Mouse (Mus musculus): Measurements from ENCODE around the gene Msh4. TPM values are rescaled to one million over a fixed set of nuclear protein-coding genes. Genes with fewer than 3 reads are reported as not detected.

Msh4 gene
- 1.8 and 1.9 TPM in 2 replicates for polyA plus RNA-seq (2011; ENCODE audit: insufficient read depth, insufficient read length, low read depth, missing spikeins)

DNA sequence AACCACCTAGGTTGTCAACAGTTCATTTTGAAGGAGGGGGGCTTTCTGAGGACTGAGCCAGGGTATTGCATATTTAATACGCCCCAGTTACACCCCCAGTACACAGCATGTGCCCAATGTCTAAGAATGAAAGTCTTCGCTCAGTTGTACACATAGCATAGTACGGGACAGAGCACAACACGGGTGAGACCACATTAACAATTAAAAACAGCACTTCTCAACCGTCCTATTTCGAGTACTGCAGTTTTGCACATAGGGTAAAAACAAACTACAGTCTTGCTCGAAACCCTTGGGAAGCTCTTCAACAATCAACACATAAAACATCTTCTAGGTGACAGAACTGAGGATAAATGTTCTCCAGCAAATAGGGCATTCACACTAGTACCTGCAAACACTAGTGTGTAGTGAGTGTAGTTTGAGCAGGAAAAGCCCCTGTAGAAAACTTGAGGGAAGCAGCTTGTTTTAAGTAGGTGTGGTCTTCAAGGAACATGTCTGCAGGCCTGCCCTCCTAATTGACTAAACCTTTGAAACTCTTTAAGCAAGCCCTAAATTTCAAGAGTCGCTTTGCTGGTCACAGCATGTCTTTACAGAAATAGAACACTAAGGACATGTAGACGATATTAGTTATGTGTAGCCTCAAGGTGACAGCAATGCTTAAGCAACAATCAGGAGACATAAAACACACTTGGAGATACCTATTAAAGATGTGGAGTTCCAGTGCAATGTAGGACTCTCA is at the start of gene Msh4:
TSS of gene Msh4 (minus strand) at position 3 of the 736 bp plus-strand sequence.
- Histone ChIP-seq H3K9ac (ENCODE audit: low read depth, poor library complexity, severe bottlenecking) (peak within 1 kb of the TSS; percentile 53), H3K27ac (ENCODE audit: insufficient read depth, low read length) (peak within 1 kb of the TSS; percentile 44), H3K4me1 (ENCODE audit: control insufficient read depth, insufficient read depth, low read length) (no peaks in the 10 kb centered on the region), H3K9me3 (replicated peaks; ENCODE audit: control insufficient read depth, insufficient read depth, low read length, poor library complexity, severe bottlenecking) (no peaks in the 10 kb centered on the region), H3K27me3 (ENCODE audit: control insufficient read depth, insufficient read depth, low read length, poor library complexity, severe bottlenecking) (no peaks in the 10 kb centered on the region), H3K36me3 (ENCODE audit: control insufficient read depth, insufficient read depth, low read length, poor library complexity, severe bottlenecking) (peaks cover 53% of the 10 kb centered on the region), H3K4me3 (ENCODE audit: low read depth, low read length) (peak within 1 kb of the TSS; percentile 50)
- no peak for TF ChIP-seq CTCF (IDR thresholded peaks at IDR 0.05; ENCODE audit: low read depth, low read length)
- TF ChIP-seq POLR2A (IDR thresholded peaks at IDR 0.05; ENCODE audit: insufficient read depth, low read length): no peak
- TF ChIP-seq EP300 (IDR thresholded peaks at IDR 0.05; ENCODE audit: insufficient read depth, low read depth, low read length): no peak

DNA sequence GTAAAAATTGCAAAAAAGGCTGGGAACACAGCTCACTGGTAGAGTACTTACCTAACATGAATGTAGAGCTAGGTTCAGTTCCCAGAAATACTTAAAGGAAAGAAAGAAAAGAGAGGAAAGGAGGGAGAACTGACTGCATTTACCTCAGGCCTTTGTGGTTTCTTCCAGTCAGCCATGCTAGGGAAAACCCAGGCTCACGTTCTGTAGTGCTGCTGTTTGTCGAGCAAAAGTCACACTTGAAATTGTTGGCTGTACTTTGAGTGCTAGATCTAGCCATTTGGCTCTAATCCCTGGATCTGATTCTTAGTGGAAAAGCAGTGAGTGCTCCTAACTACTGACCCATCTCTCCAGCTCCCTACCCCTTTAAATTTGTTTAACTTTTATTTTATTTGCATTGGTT is 42.2 kb upstream of the Msh4 start:
- H3K4me1 ChIP-seq (ENCODE audit: control insufficient read depth, insufficient read depth, low read length): no peaks in the 10 kb centered on the region
- no peaks in the 10 kb centered on the region for H3K36me3 ChIP-seq (ENCODE audit: control insufficient read depth, insufficient read depth, low read length, poor library complexity, severe bottlenecking)
- H3K9me3 ChIP-seq (replicated peaks; ENCODE audit: control insufficient read depth, insufficient read depth, low read length, poor library complexity, severe bottlenecking): no peaks in the 10 kb centered on the region
- no peak overlapping the region for H3K4me3 ChIP-seq (ENCODE audit: low read depth, low read length)
- H3K27me3 ChIP-seq (ENCODE audit: control insufficient read depth, insufficient read depth, low read length, poor library complexity, severe bottlenecking): no peaks in the 10 kb centered on the region
- no peak overlapping the region for H3K27ac ChIP-seq (ENCODE audit: insufficient read depth, low read length)
- no peak overlapping the region for H3K9ac ChIP-seq (ENCODE audit: low read depth, poor library complexity, severe bottlenecking)
- TF ChIP-seq EP300 (IDR thresholded peaks at IDR 0.05; ENCODE audit: insufficient read depth, low read depth, low read length) (no peak), CTCF (IDR thresholded peaks at IDR 0.05; ENCODE audit: low read depth, low read length) (no peak), POLR2A (IDR thresholded peaks at IDR 0.05; ENCODE audit: insufficient read depth, low read length) (no peak)

DNA sequence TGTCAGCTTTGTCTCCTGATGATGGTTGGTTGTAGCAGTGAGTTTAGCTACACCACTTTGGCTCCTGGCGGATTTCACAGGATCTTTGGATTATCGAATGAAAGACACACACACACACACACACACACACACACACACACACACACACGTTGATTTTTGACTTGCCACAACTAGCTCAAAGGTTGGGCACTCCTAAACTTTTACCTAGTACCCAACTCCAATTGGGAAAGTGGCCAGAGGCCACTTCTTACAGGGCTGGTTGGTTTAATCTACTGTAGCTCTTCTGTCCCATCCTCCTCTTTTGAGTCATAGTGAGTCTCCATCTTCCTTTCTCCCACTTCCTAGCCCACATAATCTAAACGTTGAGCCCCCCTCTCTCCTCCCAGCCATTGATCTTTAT is 41.3 kb upstream of the Msh4 start:
- Histone ChIP-seq H3K4me3 (ENCODE audit: low read depth, low read length) (no peak overlapping the region), H3K9me3 (replicated peaks; ENCODE audit: control insufficient read depth, insufficient read depth, low read length, poor library complexity, severe bottlenecking) (no peaks in the 10 kb centered on the region), H3K27me3 (ENCODE audit: control insufficient read depth, insufficient read depth, low read length, poor library complexity, severe bottlenecking) (no peaks in the 10 kb centered on the region), H3K27ac (ENCODE audit: insufficient read depth, low read length) (no peak overlapping the region), H3K36me3 (ENCODE audit: control insufficient read depth, insufficient read depth, low read length, poor library complexity, severe bottlenecking) (no peaks in the 10 kb centered on the region), H3K4me1 (ENCODE audit: control insufficient read depth, insufficient read depth, low read length) (no peaks in the 10 kb centered on the region), H3K9ac (ENCODE audit: low read depth, poor library complexity, severe bottlenecking) (no peak overlapping the region)
- no peak for TF ChIP-seq POLR2A (IDR thresholded peaks at IDR 0.05; ENCODE audit: insufficient read depth, low read length)
- no peak for TF ChIP-seq EP300 (IDR thresholded peaks at IDR 0.05; ENCODE audit: insufficient read depth, low read depth, low read length)
- no peak for TF ChIP-seq CTCF (IDR thresholded peaks at IDR 0.05; ENCODE audit: low read depth, low read length)

DNA sequence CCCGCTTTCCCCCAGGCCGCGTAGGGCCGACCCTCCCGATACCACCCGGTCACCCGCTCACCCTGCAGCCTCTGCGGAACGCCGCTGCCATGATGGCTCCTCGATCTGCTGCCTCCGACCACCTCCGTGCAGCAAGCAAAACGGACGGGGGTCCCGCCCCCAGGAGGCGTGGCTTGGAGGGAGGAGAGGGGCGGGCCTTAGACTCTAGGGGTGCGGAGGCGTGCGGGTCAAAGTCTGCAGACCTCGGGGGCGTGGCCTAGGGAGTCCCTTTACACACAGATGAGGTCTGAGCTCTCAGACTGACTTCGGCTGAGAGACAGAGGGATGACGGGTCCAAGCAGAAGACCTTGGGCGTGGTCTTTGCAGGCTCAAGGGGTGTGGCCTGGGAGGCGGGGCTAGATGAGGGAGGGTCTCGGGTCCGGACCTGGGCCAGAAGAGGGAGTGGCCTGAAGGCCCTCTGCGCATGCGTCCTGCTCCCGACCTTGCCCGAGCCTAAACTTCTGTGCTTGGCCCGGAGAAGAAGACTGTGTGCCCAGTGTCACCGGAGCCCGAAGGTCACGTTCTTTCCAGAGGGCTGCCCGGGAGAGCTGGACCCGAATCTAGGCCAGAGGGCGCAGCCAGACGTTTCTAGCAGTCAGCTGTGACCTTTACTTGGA is 38.5 kb upstream of the Msh4 start, which contains the start of gene Acadm:
TSS of gene Acadm (minus strand) at position 298 of the 656 bp plus-strand sequence.
- TF ChIP-seq EP300 (IDR thresholded peaks at IDR 0.05; ENCODE audit: insufficient read depth, low read depth, low read length) (no peak), POLR2A (IDR thresholded peaks at IDR 0.05; ENCODE audit: insufficient read depth, low read length) (peak; percentile 84)
- Histone ChIP-seq H3K27me3 (ENCODE audit: control insufficient read depth, insufficient read depth, low read length, poor library complexity, severe bottlenecking) (no peaks in the 10 kb centered on the region), H3K9me3 (replicated peaks; ENCODE audit: control insufficient read depth, insufficient read depth, low read length, poor library complexity, severe bottlenecking) (no peaks in the 10 kb centered on the region), H3K36me3 (ENCODE audit: control insufficient read depth, insufficient read depth, low read length, poor library complexity, severe bottlenecking) (no peaks in the 10 kb centered on the region), H3K4me3 (ENCODE audit: low read depth, low read length) (peak within 1 kb of the TSS; percentile 93), H3K27ac (ENCODE audit: insufficient read depth, low read length) (no peak within 1 kb of the TSS), H3K9ac (ENCODE audit: low read depth, poor library complexity, severe bottlenecking) (peak within 1 kb of the TSS; percentile 64), H3K4me1 (ENCODE audit: control insufficient read depth, insufficient read depth, low read length) (peaks cover 3% of the 10 kb centered on the region)

DNA sequence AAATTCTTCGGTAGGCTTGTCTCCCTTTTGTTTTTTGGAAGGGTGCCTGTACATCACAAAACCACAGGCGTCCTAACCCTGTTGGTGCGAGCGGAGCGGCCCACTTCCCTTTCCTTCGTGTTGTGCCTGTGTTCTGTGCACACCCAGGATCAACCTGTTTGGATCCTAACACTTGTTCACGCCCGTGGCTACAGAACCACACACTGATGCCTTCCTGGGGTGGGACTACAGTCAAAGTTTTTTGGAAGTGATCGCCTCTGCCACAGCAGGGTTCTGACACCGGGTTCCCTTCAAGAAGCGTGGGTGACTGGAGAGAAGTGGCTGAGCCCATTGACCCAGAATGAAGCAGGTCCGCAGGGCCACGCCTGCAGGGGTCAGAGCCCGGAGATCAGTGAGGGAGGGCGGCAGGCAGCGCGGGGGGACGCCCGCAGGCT is 38.0 kb upstream of the Msh4 start:
- H3K9me3 ChIP-seq (replicated peaks; ENCODE audit: control insufficient read depth, insufficient read depth, low read length, poor library complexity, severe bottlenecking): no peaks in the 10 kb centered on the region
- H3K27me3 ChIP-seq (ENCODE audit: control insufficient read depth, insufficient read depth, low read length, poor library complexity, severe bottlenecking): no peaks in the 10 kb centered on the region
- H3K9ac ChIP-seq (ENCODE audit: low read depth, poor library complexity, severe bottlenecking): peak overlapping the region; percentile 64
- H3K4me1 ChIP-seq (ENCODE audit: control insufficient read depth, insufficient read depth, low read length): peaks cover 3% of the 10 kb centered on the region
- TF ChIP-seq CTCF (IDR thresholded peaks at IDR 0.05; ENCODE audit: low read depth, low read length) (no peak), POLR2A (IDR thresholded peaks at IDR 0.05; ENCODE audit: insufficient read depth, low read length) (no peak), EP300 (IDR thresholded peaks at IDR 0.05; ENCODE audit: insufficient read depth, low read depth, low read length) (no peak)
- H3K27ac ChIP-seq (ENCODE audit: insufficient read depth, low read length): no peak overlapping the region
- peaks cover under 1% of the 10 kb centered on the region; the same call in 1 of the 2 replicates for H3K36me3 ChIP-seq (ENCODE audit: control insufficient read depth, insufficient read depth, low read length, poor library complexity, severe bottlenecking)
- H3K4me3 ChIP-seq (ENCODE audit: low read depth, low read length): peak overlapping the region; percentile 93

Data from ES-Bruce4 (cell line).